Mouse (Mus musculus) megakaryocyte, embryonic 14.5 days (primary cell): Measurements from ENCODE around the gene Pde4c.

Source experiments
- FLI1 ChIP-seq: IDR thresholded peaks from 2 replicates; pipeline ENCODE4 v1.6.1; 2012; ENCODE audit warnings: low read length, inconsistent platforms, mixed read lengths
- GATA1 ChIP-seq: IDR thresholded peaks from 3 replicates; pipeline ENCODE4 v1.6.1; 2012; ENCODE audit warnings: mixed read lengths, low read length, inconsistent platforms, borderline replicate concordance

DNA sequence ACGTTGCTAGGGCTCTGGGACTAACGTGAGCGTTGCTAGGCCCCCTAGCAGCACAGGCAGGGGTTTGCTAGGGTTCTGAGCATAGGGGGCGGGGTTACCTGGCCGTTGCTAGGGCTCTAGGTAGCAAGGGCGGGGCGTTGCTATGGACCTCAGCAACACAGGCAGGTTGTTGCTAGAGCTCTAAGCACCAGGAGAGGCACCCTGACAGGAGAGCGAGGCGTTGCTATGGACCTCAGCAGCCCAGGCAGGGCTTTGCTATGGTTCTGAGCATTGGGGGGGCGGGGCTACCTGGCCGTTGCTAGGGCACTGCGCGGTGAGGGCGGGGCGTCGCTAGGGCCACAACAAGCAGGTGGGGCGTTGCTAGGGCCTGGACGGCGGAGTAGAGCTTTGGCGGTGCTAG lies 69.2 kb downstream of the Pde4c start:
- TF ChIP-seq GATA1 (no peak), FLI1 (no peak)
